In the genomic region with DNA sequence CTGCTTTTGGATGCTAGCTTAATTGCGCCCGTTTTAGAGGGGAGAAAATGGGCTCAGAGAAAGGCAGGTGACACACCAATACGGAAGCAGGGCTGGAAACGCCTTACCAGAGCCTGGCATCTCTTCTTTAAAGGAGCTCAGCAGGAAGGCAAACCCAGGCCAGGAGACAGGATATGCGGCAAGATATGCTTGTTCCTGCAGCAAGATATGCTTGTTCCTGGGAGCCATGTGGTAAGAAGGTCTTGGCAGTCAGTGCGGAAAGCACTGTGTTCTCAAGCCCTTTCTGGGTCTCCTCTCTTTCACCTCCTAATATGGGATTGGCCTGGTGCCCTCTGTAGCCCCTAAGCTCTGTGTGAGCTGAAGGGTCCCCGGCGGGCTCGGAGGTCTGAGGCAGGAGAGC, we compare ENCODE assay signal across 8 mouse cellular contexts.
DNase-seq lines count a peak whose midpoint lies in the region; TF ChIP-seq lines count a peak whose summit lies in the region.

No protein-coding gene starts in this region.

- intact Hi-C loops in left cerebral cortex, postnatal 25 days (cut with DNase I): no loop called here

- no peaks in the 10 kb centered on the region for H3K27me3 ChIP-seq in kidney, adult 2 months (replicated peaks; ENCODE audit: control insufficient read depth, insufficient read depth, low read length)

- H3K4me3 ChIP-seq in kidney, adult 2 months (ENCODE audit: insufficient read depth, low read depth, low read length): no peak overlapping the region

- WGBS in kidney, adult 2 months: 72% methylated on average over 9 of the region's 9 CpGs

- TF ChIP-seq CTCF in kidney, adult 2 months (conservative IDR thresholded peaks at IDR 0.05; ENCODE audit: insufficient read depth, insufficient read length, low read depth, low read length): no peak

- 0 out of 2 replicates have a peak overlapping the region, but pooled peaks have one; percentile 13 for H3K27ac ChIP-seq in kidney, adult 2 months (ENCODE audit: insufficient read depth, low read depth, low read length)

- DNase-seq in kidney, adult 2 months: peak; percentile 32
- DNase-seq in kidney, adult 18-20 months: no peak
- peak; percentile 82 for DNase-seq in MN1 (ENCODE audit: low spot score)
- peak; percentile 54 for DNase-seq in cerebellum, adult 9-10 months
- DNase-seq in kidney, postnatal 36 days: peak; percentile 29 to 36
- no peak for DNase-seq in embryo, embryonic 10.5 days (ENCODE audit: low spot score)
- DNase-seq in thymus, postnatal 36 days: no peak
- no peak for DNase-seq in left cerebral cortex, postnatal 25 days (ENCODE audit: low spot score in 2 of 2)

- no peak for TF ChIP-seq POLR2A in kidney, adult 2 months (IDR thresholded peaks at IDR 0.05; ENCODE audit: low read depth, low read length)

- H3K4me1 ChIP-seq in kidney, adult 2 months (ENCODE audit: control insufficient read depth, insufficient read depth, low read length): peaks cover 10% of the 10 kb centered on the region; the same call in 1 of the 2 replicates

- H3K36me3 ChIP-seq in kidney, adult 2 months (ENCODE audit: control insufficient read depth, insufficient read depth, low read length): no peaks in the 10 kb centered on the region

Comparison
In these comparisons a context has a peak if more than half of its experiments do, and no peak if none do; other contexts are left out.
1. DNase-seq: peak in kidney, adult 2 months (single experiment), MN1 (single experiment), cerebellum, adult 9-10 months (single experiment) and kidney, postnatal 36 days (2 of 2); none in kidney, adult 18-20 months (single experiment), embryo, embryonic 10.5 days (single experiment), thymus, postnatal 36 days (0 of 2) and left cerebral cortex, postnatal 25 days (0 of 2).